Mouse (Mus musculus): ENCODE data around the gene Tmod3.
"Not testable (repeated sequence)": the region's sequence is repeated elsewhere in the genome, so short reads cannot be mapped to it uniquely, and the experiment has no call there.

Tmod3 gene

DNA sequence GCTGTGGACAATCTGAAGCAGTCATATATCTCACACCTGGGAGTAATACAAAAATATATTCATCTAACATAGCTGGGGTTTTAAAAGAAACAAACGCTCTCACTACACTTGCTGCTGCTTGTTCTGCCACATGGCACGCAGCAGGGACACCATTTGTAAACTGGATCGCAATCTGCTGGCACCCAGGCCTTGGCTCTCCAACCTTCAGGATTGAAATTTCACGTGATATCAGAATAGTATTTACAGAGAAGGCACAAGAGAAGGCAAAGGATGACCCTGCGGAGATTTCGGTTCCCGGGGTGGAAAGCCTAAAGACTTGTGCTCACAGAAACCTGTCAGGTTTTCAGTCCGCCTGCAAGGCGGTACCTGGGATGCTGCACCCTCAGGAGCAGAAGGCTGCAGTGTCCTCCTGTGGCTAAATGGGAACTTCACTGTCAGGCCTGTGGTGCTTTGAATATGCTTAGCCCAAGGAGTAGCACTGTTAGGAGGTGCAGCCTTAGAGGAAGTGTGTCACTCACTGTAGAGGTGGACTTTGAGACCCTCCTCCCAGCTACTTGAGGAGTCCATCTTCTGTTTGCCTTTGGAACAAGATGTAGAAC, 65.0 kb downstream of the Tmod3 start:
- no peak for DNase-seq

DNA sequence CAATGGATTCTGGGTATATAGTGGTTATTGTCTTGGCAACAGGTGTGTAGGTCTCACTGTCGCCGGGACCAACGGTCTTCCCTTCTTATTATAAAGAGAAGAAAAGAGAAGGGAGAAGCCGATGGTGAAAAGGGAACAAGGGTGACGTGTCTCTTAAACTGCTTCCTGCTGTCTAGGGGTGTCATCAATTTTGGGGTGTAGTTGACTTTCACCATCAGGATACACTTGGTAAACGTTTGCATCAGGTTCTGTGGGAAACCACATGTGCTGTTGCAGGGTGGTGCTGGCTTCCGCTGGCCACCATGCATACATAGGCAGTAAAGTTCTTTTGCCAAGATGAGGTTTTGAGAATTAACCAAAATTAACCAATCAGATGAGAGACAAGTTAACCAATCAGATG, 71.2 kb downstream of the Tmod3 start:
- DNase-seq = not testable (repeated sequence)

DNA sequence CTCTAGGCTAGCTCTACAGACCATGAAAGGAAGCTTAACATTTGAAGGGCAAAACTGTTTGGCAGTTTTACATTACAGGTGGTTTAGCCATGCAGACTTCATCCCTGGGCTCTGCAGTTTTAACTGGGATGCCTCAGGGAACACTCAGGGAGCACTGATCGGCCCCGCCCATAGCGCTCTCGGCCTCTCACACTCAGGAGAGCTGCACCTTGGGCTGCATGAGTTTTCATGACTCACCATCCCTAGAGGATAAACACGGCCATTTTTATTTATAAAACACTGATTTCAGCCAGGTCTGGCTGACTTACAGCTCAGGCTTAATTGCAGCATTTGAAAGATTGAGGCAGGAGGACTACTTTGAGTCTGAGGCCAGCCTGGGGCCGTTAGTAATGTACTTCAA, 74.2 kb downstream of the Tmod3 start:
- DNase-seq = no peak

DNA sequence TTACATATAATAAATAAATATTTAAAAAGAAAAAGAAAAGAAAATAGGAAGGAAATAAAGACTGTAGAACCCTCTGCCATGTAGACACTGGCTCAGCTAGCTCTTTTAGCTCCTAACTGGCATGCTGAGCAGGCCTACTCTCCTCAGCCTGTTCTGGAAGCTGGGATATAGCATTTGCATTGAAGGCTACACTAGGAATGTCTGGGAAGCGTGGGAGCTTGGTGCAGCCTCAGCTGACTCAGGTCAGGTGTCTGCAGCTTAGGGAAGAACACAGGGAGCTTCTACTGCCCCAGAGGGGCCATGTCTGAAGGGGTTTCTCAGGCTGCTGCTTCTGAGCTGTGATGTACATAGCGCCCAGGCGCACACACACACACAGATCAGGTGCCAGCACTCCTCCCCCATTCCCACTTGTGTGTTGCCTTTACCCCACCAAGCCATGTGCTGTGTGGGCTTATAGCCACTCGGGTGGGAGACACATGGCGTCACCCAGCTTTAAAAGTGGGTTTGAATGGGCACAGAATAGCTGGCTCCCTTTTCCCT, 78.9 kb downstream of the Tmod3 start:
- DNase-seq = no peak

DNA sequence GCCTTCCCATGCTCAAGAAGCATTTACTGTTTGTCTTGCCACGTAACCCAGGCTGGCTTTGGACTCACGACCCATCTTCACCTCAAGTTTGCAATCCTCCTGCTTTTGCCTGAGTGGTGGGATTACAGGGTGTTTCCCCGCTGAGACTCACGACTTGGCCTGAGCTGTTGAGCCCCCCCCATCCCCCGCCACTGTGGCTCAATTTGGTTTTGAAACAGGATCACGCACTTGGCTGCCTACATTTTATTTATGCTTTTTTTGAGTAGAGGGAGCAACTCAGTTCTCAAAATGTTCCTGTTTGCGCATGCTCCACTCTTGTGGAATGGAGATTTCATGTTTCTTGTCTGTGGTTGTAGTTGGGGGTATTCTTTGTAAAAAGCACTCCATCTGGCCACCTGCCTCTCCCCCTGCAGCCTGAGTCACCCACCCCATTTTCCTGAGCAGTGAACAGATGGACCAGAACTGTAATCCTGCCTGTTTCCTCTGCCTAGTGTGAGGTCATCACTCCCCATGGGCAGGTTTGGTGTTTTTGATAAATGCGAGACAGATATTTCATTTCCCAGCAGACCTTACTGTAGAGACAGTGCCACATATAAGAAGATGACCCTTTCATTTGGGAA, 80.2 kb downstream of the Tmod3 start:
- DNase-seq = no peak

DNA sequence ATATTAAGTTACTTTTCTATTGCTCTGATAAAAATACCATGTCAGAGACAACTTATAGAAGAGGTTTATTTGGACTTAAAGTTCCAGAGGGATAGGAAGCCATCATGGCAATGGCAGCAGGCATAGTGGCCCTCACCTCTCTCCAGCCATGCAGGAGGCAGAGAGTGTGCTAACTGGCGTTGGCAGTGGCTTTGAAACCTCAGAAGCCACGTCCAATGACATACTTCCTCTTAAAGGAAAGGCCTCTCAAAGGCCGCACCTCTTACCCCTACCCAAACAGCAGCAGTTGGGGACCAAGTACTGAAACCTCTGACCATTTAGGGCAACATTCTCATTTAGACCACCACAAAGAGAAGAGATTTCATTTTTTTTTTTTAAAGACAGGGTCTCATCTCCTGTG, 82.2 kb downstream of the Tmod3 start:
- DNase-seq = no peak

- no peak for DNase-seq
Measured at GRCm38 (mm10) chr9:75468297-75468696, 91.2 kb downstream of the Tmod3 start.

DNA sequence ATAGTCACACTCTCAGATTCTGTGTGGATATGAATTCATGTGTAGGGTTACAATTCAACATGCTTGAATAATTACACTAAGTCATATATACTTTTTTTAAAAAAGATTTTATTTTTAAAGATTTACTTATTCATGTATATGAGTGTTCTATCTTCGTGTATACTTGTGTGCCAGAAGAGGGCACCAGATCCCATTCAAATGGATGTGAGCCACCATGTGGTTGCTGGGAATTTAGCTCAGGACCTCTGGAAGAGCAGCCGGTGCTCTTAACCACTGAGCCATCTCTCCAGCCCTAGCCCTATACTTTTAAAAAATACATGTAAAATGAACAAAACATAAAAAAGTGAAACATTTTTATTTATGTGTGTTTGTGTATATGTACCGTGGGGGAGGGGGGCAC, 91.9 kb downstream of the Tmod3 start:
- no peak for DNase-seq

DNA sequence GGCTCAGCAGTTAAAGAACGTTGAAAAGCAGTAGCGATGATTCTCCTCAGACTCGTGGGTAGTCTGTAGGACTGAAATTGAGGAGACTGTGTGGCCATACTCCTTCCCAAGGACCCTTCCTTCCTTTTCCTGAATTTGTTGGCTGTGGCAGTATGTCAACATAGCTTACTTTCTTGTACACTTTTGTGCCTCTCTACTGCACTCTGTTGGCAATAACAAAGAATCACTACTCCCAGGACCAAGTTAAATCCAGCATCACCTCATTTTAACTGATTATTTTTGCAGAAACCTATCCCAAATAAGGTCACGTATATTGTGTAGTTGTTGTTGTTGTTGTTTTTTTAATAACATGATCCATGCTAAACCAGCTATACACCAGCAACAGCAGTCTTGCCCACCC, 92.8 kb downstream of the Tmod3 start:
- no peak for DNase-seq

DNA sequence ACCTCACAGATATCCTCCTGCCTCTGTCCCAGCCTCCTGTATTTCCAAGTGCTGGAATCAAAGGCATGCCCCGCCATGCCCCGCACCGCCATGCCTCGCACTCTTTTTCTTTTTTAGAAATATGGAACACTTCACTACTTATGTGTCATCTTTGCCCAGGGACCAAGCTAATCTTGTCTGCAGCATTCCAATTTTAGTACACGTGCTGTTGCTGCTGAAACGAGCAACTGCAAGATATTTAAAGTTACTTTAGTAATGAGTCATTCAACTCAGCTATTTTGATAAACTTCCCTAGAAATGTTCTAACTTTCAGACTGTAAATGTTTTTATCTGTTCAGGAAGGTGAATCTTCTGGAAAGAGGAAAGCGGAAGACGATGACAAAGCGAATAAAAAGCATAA, 93.6 kb downstream of the Tmod3 start:
- DNase-seq = no peak

DNA sequence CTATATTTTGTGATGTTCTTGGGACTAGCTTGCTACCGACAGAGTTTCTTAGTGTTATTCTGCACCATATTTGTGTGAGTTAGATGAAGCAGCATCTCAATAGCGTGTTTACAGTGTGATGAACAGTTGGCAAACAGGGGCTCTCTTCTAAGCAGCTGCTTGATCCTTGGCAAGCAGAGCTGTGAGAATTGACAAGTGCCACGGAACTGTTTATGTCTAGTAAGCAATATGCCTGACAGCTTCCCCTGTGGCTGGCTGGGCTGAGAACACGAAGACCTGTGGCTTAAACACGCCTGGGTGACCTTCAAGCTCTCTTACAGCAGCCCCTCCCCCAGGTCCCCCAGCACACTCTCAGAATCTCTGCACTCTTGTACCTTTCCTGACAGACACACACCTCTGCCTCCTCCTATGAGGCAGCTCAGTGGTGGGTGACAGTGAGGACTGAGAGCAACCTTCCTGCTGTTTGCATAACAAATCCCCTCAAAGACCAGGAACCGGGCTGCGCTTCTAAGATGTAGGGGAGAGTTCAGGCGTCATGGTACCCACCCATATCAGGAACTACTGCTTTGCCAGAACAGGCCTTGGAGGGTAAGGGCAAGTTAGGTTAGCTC, 96.3 kb downstream of the Tmod3 start:
- no peak for DNase-seq

DNA sequence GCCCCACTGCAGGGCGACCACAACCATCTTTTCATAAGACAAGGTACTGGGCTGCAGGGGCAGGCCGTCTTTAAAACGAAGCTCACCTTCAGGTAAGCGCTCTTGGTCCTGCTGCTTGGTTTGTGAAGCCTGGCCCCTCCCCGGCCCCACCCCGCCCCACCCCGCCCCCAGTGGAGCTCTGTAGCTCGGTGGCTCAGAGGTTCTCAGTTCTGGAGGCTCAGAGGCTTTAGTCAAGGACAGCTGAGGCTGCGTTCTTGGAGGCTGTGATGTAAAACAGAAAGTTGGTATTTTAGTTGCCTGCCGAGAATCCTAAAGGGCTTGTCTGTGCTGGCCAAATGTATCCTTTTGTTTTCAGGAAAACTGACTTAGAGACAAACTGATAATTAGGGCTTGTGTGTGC, 103.8 kb downstream of the Tmod3 start:
- DNase-seq = no peak

GRCm38 (mm10) chr9:75453994-75454393, 105.5 kb downstream of the Tmod3 start:
- DNase-seq = no peak

- no peak for DNase-seq
Measured at GRCm38 (mm10) chr9:75448021-75448420, 111.4 kb downstream of the Tmod3 start.

All from kidney, adult 18-20 months (tissue).